Mouse (Mus musculus): ENCODE data around the gene Iffo2. TPM values are rescaled to one million over a fixed set of nuclear protein-coding genes. Genes with fewer than 3 reads are reported as not detected.

Gene Iffo2
- polyA plus RNA-seq, 1 experiment from 2014 or later = 3.4 TPM

DNA sequence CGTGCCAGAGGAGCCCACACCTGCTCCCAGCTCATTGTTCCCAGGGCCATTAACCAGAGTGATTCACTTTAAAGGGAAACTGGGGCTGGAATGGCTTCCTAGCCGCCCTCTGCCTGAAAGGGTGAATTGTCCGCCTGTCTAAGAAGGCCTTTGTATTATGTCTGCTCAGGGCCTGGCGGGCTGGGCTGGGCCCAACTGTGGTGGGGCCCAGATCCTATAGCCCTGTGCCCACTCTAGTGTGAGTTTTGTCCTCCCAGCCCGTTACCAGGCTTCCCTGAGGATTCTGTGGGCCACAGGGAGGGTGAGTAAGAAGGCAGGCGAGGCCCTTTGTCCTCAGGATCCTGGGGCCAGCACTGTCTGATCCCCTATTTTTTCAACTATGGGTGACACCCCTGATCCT lies 15.4 kb downstream of the Iffo2 start:
- Histone ChIP-seq H3K27ac (ENCODE audit: low read depth, low read length) (peak overlapping the region; percentile 63; the same call in 1 of the 2 replicates), H3K4me3 (ENCODE audit: low read depth, low read length) (no peak overlapping the region), H3K9ac (ENCODE audit: low read length) (0 out of 2 replicates have a peak overlapping the region, but pooled peaks have one; percentile 30), H3K4me2 (ENCODE audit: low read depth) (no peak overlapping the region), H3K9me3 (ENCODE audit: control insufficient read depth, low read length) (no peaks in the 10 kb centered on the region), H3K36me3 (ENCODE audit: control insufficient read depth, insufficient read depth, low read length) (no peaks in the 10 kb centered on the region), H3K27me3 (ENCODE audit: control insufficient read depth, insufficient read depth, low read length) (no peaks in the 10 kb centered on the region), H3K4me1 (ENCODE audit: control insufficient read depth, insufficient read depth, low read length) (no peaks in the 10 kb centered on the region)
- DNase-seq (ENCODE audit: low spot score) (peak; percentile 22), ATAC-seq (ENCODE audit: insufficient read depth, low FRiP score, low TSS enrichment) (peak; percentile 55; the same call in 1 of the 2 replicates)
- WGBS = 38% methylated on average over 6 of the region's 6 CpGs

GRCm38 (mm10) chr4:139549448-139549847 lies 19.1 kb downstream of the Iffo2 start:
- ATAC-seq (ENCODE audit: insufficient read depth, low FRiP score, low TSS enrichment) (no peak), DNase-seq (ENCODE audit: low spot score) (no peak)
- no peaks in the 10 kb centered on the region for H3K27me3 ChIP-seq (ENCODE audit: control insufficient read depth, insufficient read depth, low read length)
- no peak overlapping the region for H3K4me2 ChIP-seq (ENCODE audit: low read depth)
- no peak overlapping the region for H3K27ac ChIP-seq (ENCODE audit: low read depth, low read length)
- no peak overlapping the region for H3K4me3 ChIP-seq (ENCODE audit: low read depth, low read length)
- no peaks in the 10 kb centered on the region for H3K36me3 ChIP-seq (ENCODE audit: control insufficient read depth, insufficient read depth, low read length)
- WGBS = 80% methylated on average over 7 of the region's 7 CpGs
- H3K9ac ChIP-seq (ENCODE audit: low read length) = no peak overlapping the region
- H3K9me3 ChIP-seq (ENCODE audit: control insufficient read depth, low read length) = no peaks in the 10 kb centered on the region
- no peaks in the 10 kb centered on the region for H3K4me1 ChIP-seq (ENCODE audit: control insufficient read depth, insufficient read depth, low read length)

GRCm38 (mm10) chr4:139555235-139555634 lies 24.9 kb downstream of the Iffo2 start:
- no peaks in the 10 kb centered on the region for H3K9me3 ChIP-seq (ENCODE audit: control insufficient read depth, low read length)
- H3K27ac ChIP-seq (ENCODE audit: low read depth, low read length) = no peak overlapping the region
- DNase-seq (ENCODE audit: low spot score) (no peak), ATAC-seq (ENCODE audit: insufficient read depth, low FRiP score, low TSS enrichment) (no peak)
- WGBS = 93% methylated on average over 11 of the region's 11 CpGs
- H3K27me3 ChIP-seq (ENCODE audit: control insufficient read depth, insufficient read depth, low read length) = no peaks in the 10 kb centered on the region
- H3K4me1 ChIP-seq (ENCODE audit: control insufficient read depth, insufficient read depth, low read length) = no peaks in the 10 kb centered on the region
- no peaks in the 10 kb centered on the region for H3K36me3 ChIP-seq (ENCODE audit: control insufficient read depth, insufficient read depth, low read length)
- H3K9ac ChIP-seq (ENCODE audit: low read length) = no peak overlapping the region
- H3K4me2 ChIP-seq (ENCODE audit: low read depth) = no peak overlapping the region
- no peak overlapping the region for H3K4me3 ChIP-seq (ENCODE audit: low read depth, low read length)

- Histone ChIP-seq H3K27ac (ENCODE audit: low read depth, low read length) (no peak overlapping the region), H3K9ac (ENCODE audit: low read length) (no peak overlapping the region), H3K36me3 (ENCODE audit: control insufficient read depth, insufficient read depth, low read length) (no peaks in the 10 kb centered on the region), H3K9me3 (ENCODE audit: control insufficient read depth, low read length) (no peaks in the 10 kb centered on the region), H3K4me1 (ENCODE audit: control insufficient read depth, insufficient read depth, low read length) (no peaks in the 10 kb centered on the region), H3K4me3 (ENCODE audit: low read depth, low read length) (no peak overlapping the region), H3K27me3 (ENCODE audit: control insufficient read depth, insufficient read depth, low read length) (no peaks in the 10 kb centered on the region), H3K4me2 (ENCODE audit: low read depth) (0 out of 2 replicates have a peak overlapping the region, but pooled peaks have one; percentile 4)
- ATAC-seq (ENCODE audit: insufficient read depth, low FRiP score, low TSS enrichment) (no peak), DNase-seq (ENCODE audit: low spot score) (no peak)
- WGBS = 76% methylated on average over 19 of the region's 19 CpGs
Observed at GRCm38 (mm10) chr4:139555951-139556350, 25.6 kb downstream of the Iffo2 start.

DNA sequence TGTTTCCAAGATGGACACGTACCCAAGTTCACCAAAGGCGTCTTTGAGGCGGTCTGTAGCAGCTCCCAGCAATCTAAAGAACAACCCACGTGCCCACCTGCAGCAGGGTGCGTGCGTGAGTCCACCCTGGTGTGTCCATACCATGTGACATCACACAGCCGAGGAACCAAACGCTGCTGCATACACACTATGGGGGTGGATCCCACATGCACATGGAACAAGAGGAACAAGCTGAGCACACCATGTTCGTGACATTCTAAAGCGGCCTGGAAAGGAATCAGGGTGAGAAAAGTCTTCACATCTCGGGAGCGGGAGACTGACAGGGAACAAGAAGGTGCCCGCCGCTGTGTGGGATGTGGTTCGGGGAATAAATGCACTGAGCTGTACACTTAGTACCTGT lies 38.0 kb downstream of the Iffo2 start:
- Histone ChIP-seq H3K36me3 (ENCODE audit: control insufficient read depth, insufficient read depth, low read length) (no peaks in the 10 kb centered on the region), H3K4me2 (ENCODE audit: low read depth) (no peak overlapping the region), H3K9me3 (ENCODE audit: control insufficient read depth, low read length) (no peaks in the 10 kb centered on the region), H3K27me3 (ENCODE audit: control insufficient read depth, insufficient read depth, low read length) (no peaks in the 10 kb centered on the region), H3K27ac (ENCODE audit: low read depth, low read length) (no peak overlapping the region), H3K9ac (ENCODE audit: low read length) (no peak overlapping the region), H3K4me1 (ENCODE audit: control insufficient read depth, insufficient read depth, low read length) (no peaks in the 10 kb centered on the region), H3K4me3 (ENCODE audit: low read depth, low read length) (no peak overlapping the region)
- 86% methylated on average over 15 of the region's 15 CpGs for WGBS
- DNase-seq (ENCODE audit: low spot score) (no peak), ATAC-seq (ENCODE audit: insufficient read depth, low FRiP score, low TSS enrichment) (no peak)

GRCm38 (mm10) chr4:139570756-139571155 lies 40.4 kb downstream of the Iffo2 start:
- peaks cover 7% of the 10 kb centered on the region for H3K4me1 ChIP-seq (ENCODE audit: control insufficient read depth, insufficient read depth, low read length)
- WGBS = 86% methylated on average over 10 of the region's 10 CpGs
- no peak overlapping the region for H3K9ac ChIP-seq (ENCODE audit: low read length)
- H3K4me3 ChIP-seq (ENCODE audit: low read depth, low read length) = no peak overlapping the region
- H3K27ac ChIP-seq (ENCODE audit: low read depth, low read length) = no peak overlapping the region
- H3K4me2 ChIP-seq (ENCODE audit: low read depth) = no peak overlapping the region
- no peaks in the 10 kb centered on the region for H3K9me3 ChIP-seq (ENCODE audit: control insufficient read depth, low read length)
- DNase-seq (ENCODE audit: low spot score) (no peak), ATAC-seq (ENCODE audit: insufficient read depth, low FRiP score, low TSS enrichment) (no peak)
- no peaks in the 10 kb centered on the region; the same call in 1 of the 2 replicates for H3K36me3 ChIP-seq (ENCODE audit: control insufficient read depth, insufficient read depth, low read length)
- no peaks in the 10 kb centered on the region for H3K27me3 ChIP-seq (ENCODE audit: control insufficient read depth, insufficient read depth, low read length)

DNA sequence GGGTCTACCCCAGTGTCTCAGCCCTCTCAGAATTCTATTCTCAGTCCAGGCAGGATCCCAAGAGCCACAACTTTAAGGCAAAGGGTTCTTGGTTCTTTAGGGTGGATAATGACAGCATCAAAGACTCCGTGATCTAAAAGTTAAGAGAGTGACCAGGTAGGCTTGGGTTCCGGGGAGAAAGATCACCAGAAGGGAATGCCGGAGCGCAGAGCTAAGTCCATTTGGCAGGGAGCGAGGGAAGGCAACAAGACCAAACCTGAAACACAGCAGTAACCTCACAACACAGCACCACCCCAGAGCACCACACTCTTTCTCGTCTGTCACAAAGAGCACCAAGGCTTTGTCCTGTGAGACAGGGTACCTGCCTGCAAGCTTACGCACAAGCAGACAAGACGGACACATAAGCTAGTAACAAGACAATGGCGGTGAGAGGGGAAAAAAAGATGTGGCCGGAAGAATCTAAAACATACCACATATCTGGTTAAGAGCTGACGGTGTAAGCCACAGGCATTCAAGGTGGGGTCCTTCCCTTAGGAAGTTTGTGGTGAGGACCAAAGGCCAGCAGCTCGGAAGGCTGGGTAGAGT lies 42.7 kb downstream of the Iffo2 start:
- Histone ChIP-seq H3K4me3 (ENCODE audit: low read depth, low read length) (no peak overlapping the region), H3K4me1 (ENCODE audit: control insufficient read depth, insufficient read depth, low read length) (peaks cover 25% of the 10 kb centered on the region), H3K36me3 (ENCODE audit: control insufficient read depth, insufficient read depth, low read length) (no peaks in the 10 kb centered on the region; the same call in 1 of the 2 replicates), H3K27ac (ENCODE audit: low read depth, low read length) (no peak overlapping the region), H3K9ac (ENCODE audit: low read length) (no peak overlapping the region), H3K27me3 (ENCODE audit: control insufficient read depth, insufficient read depth, low read length) (no peaks in the 10 kb centered on the region), H3K9me3 (ENCODE audit: control insufficient read depth, low read length) (no peaks in the 10 kb centered on the region), H3K4me2 (ENCODE audit: low read depth) (no peak overlapping the region)
- ATAC-seq (ENCODE audit: insufficient read depth, low FRiP score, low TSS enrichment) (no peak), DNase-seq (ENCODE audit: low spot score) (no peak)
- WGBS = 87% methylated on average over 12 of the region's 12 CpGs

GRCm38 (mm10) chr4:139574156-139574798 lies 43.9 kb downstream of the Iffo2 start:
- DNase-seq (ENCODE audit: low spot score) (peak; percentile 100), ATAC-seq (ENCODE audit: insufficient read depth, low FRiP score, low TSS enrichment) (peak; percentile 94)
- Histone ChIP-seq H3K9ac (ENCODE audit: low read length) (peak overlapping the region; percentile 88), H3K27me3 (ENCODE audit: control insufficient read depth, insufficient read depth, low read length) (no peaks in the 10 kb centered on the region), H3K4me1 (ENCODE audit: control insufficient read depth, insufficient read depth, low read length) (peaks cover 38% of the 10 kb centered on the region), H3K4me3 (ENCODE audit: low read depth, low read length) (peak overlapping the region; percentile 89), H3K27ac (ENCODE audit: low read depth, low read length) (peak overlapping the region; percentile 92), H3K4me2 (ENCODE audit: low read depth) (peak overlapping the region; percentile 96), H3K36me3 (ENCODE audit: control insufficient read depth, insufficient read depth, low read length) (no peaks in the 10 kb centered on the region; the same call in 1 of the 2 replicates), H3K9me3 (ENCODE audit: control insufficient read depth, low read length) (no peaks in the 10 kb centered on the region)
- WGBS = under 1% methylated on average over 40 of the region's 52 CpGs

Data from neural tube, embryonic 11.5 days (tissue).